Mouse (Mus musculus) urinary bladder, postnatal 14 days (tissue): Measurements from ENCODE around the gene Orai2.
"Not testable (repeated sequence)": the region's sequence is repeated elsewhere in the genome, so short reads cannot be mapped to it uniquely, and the experiment has no call there.

Source experiments
- DNase-seq: peaks from one replicate; pipeline ENCODE4 v3.0.0; 2021; ENCODE audit warnings: low spot score

The Orai2 gene

GRCm38 (mm10) chr5:136172939-136173338, 2.4 kb upstream of the Orai2 start:
- no peak for DNase-seq

GRCm38 (mm10) chr5:136171363-136172341, 1.1 kb upstream of the Orai2 start:
- DNase-seq, result peak; percentile 31

GRCm38 (mm10) chr5:136169626-136170511, 644 bp downstream of the Orai2 start:
- DNase-seq, result no peak

DNA sequence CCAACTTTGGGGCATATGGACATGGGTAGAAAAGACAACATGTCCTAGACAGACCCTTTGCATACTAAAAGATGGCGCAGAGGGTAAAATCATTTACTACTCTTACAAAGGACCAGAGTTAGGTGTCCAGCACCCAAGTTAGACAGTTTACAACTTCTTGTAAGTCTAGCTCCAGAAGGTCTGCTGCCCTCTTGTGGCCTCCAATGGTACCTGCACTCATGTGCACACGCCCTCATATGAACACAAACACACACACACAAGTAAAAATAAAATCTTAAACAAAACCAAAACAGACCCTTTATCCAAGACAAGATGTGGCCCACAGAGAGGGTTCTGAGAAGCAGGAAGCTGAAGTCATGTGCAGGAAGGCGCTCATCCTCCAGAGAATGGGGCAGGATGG, 2.4 kb downstream of the Orai2 start:
- no peak for DNase-seq

DNA sequence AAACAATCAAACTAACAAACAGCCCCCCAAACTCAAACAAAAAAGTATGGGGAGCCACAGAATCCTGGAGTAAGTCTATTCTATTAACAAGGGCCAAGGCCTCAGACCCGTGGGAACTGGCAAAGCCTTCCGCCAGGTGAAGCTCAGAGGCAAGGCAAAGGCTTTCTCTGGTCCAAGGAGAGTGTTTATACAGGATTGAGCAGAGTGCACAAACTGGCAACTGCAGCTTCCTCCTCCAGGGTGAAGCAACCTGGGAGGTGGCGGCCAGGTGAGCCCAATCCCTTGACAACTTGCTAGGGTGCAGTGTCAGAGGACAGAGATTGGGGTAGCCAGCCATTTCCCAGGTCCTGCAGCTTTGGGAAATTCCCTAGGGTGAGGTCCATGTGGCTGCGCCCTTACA, 3.2 kb downstream of the Orai2 start:
- no peak for DNase-seq

GRCm38 (mm10) chr5:136165246-136165645, 5.3 kb downstream of the Orai2 start:
- no peak for DNase-seq

GRCm38 (mm10) chr5:136163807-136164474, 6.6 kb downstream of the Orai2 start:
- no peak for DNase-seq

DNA sequence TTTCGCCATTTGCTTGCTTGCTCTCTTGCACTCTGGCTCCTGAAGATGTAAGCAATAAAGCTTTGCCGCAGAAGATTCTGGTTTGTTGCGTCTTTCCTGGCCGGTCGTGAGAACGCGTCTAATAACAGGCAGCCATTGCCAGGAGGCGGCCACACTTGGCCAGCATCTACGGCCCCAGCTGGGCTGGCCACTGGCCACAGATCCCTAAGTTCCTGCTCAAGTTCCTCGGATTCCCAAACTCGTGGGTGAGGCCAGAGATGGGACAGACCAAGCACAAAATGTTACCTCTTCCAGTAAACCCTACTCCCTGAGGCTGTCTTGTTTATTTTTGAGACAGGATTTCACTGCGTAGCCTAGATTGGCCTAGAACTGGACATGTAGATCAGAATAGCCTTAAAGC, 10.4 kb downstream of the Orai2 start:
- peak; percentile 52 for DNase-seq

GRCm38 (mm10) chr5:136155399-136155798, 15.1 kb downstream of the Orai2 start:
- no peak for DNase-seq

DNA sequence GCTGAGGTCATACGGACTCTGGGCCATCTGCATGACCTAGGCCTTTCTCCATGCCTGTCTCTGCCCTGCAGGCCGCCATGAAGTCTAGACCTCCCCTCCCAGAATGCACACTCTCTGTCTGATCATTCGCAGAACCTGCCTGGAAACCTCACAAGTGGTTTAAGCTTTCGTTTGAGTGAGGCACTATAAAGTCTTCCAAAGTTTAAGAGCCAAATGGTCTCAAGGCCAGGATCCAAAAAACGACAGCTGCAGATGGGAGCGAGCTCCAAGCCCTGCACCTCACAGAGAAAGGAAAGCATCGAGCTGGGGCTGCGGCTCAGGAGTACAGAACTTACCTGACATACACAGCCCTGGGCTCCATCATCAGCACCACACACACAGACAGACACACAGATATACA, 18.1 kb downstream of the Orai2 start:
- no peak for DNase-seq

DNA sequence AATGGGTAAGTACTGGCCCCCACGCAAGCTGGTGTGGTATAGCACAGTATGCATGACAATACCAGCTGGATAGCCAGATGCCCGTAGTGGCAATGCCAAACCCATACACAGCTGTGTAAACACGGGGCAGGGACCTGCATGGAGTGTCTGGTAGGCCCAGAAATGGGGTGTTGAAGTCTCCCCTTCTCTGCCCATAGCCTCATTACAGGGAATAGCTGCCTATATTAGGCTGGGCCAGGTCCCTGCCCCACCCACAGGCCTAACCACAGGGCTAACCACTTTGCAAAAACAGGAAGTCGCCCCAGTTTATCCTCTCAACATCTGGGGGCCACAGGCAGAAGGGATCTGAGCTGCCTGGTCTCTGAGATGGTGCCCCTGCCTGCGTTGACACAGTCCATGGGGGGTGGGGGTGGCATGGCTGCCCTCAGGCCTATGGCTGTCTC, 21.4 kb downstream of the Orai2 start:
- DNase-seq, result not testable (repeated sequence)

- no peak for DNase-seq
Observed at GRCm38 (mm10) chr5:136147704-136148103, 22.8 kb downstream of the Orai2 start.

- no peak for DNase-seq
Observed at GRCm38 (mm10) chr5:136146936-136147335, 23.6 kb downstream of the Orai2 start.

DNA sequence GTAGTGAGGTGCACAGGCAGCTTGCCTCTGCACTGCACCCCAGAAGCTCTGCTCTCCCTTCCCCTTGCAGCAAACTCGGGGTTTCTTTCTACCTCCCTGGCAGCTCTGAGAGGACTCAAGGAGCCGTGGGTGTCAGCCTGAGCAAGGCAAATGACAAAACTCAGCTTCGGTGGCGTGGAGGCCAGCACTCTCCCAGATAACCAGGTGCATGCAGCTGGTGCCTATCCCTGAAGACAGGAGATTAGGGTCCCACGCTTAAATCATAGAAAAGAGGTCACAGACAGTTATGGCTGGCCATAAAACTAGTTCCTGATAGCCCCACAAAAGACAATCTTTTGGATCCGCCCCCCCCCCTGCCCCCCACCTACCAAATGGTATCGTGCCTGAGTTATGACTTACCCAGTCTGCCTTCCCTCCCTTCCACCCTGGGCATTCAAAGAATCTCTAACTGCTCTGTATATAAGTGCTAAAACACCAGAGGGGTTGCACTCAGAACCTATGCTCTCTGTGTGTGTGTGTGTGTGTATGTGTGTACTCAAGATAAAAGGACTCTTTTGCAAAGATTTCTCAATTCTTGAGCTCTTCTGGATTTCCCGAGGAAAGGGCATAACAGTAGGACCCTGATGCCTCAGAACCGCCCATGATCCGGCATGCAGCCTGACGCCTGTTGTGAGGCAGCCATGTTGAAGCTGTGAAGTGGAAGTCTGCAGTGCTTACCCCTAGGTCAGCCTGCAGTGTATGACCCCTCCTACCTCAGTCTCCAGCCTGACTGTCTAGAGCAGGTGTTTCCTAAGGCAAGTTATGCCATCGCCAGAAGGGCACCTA, 25.7 kb downstream of the Orai2 start:
- DNase-seq, result no peak

DNA sequence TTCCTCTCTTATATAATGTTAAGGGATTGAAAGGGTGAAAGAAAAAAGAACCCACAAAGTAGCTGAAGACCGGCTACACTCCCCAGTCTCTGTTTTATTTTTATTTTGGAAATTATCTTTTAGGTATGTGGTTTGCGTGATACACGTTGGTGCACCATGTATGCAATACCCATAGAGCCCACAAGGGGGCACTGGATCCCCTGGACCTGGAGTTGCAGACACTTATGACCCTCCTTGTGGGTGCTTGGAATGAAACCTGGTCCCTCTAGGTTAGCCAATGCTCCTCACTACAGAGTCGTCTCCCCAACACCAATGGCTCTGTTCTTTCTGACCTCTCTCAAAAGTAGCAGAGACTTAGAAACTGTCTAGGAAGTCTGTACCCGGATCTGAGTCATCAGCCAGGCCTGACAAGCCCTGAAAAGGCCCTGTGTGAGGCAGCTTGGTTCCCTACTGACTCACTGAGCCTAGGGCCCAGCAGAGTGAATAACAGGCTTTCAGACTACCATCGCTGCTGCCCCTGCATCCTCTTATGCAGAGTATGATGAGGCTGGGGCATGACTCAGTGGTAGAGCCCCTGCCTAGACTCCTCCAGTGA, 27.3 kb downstream of the Orai2 start:
- DNase-seq, result no peak

DNA sequence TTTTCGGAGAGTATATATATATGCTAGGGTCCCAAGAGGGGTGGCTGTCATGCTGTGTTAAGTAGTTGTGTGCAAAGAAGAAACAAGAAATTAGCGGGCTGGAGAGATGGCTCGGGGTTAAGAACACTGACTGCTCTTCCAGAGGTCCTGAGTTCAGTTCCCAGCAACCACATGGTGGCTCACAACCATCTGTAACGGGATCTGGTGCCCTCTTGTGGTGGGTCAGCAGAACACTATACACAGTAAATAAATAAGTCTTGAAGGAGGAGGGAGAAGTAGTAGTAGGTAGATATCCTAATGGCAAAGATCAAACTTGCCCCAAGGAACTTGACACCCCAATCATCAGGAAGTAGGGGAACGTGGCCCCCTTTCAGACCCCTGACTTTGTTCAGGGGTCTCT, 27.8 kb downstream of the Orai2 start:
- no peak for DNase-seq

GRCm38 (mm10) chr5:136140057-136140482, 30.4 kb downstream of the Orai2 start:
- no peak for DNase-seq

- DNase-seq, result no peak
Observed at GRCm38 (mm10) chr5:136139393-136139792, 31.1 kb downstream of the Orai2 start.

GRCm38 (mm10) chr5:136137658-136138274, 32.7 kb downstream of the Orai2 start:
- DNase-seq, result peak; percentile 40

DNA sequence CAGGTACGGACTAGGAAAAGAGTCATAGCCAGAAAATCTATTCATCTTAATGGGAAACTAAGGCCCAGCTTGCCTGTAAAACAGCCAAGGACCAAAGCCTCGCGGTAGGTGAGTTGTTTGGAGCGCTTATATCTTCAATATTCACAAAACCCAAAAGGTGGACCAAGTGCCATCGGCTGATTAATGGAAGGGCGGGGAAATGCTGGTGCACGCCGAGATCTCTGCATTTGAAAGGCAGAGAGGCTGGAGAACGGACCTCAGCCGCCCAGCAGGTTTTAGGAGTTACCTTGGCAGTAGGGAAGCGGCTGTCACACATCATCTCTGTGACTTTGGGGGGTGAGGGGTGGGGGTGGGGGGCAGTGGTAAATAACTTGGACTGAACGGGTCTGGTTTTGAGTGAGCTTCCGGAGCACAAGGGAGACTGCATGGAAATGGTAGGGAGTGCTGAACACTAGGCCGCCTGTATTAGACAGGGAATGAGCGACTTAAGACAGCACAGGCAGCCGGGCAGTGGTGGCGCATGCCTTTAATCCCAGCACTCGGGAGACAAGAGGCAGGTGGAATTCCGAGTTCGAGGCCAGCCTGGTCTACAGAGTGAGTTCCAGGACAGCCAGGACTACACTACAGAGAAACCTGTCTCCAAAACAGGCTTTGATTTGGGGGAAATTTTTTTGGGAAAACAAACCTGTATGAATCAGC, 34.1 kb downstream of the Orai2 start:
- DNase-seq, result no peak
